Mouse (Mus musculus) monocyte, adult 2 months (primary cell): ENCODE data around the gene Dgcr6.

Experiments
- DNase-seq, 2 experiments: peaks; one replicate each; pipeline ENCODE4 v3.0.0; 2022; ENCODE audit warnings: low spot score in 2 of 2, low read depth in 1 of 2

Gene Dgcr6

DNA sequence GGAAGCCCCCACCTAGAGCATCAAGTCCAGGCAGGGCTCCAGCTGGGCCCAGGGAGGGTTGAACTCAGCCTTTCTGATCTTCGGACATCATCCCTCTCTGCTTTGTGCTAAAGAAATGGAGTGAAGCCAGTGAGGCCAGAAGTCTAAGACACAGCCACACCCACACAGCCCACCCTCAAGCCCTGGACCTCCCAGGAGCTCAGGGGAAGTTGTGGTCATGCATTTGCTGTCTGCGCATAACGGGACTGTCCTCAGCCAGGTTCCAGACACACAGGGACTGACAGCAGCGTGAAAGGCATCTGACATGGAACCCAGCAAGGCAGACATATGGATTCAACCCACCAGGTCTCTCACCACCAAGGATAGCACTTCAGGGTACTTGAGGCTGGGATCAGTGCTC lies 63.8 kb downstream of the Dgcr6 start:
- no peak for DNase-seq

DNA sequence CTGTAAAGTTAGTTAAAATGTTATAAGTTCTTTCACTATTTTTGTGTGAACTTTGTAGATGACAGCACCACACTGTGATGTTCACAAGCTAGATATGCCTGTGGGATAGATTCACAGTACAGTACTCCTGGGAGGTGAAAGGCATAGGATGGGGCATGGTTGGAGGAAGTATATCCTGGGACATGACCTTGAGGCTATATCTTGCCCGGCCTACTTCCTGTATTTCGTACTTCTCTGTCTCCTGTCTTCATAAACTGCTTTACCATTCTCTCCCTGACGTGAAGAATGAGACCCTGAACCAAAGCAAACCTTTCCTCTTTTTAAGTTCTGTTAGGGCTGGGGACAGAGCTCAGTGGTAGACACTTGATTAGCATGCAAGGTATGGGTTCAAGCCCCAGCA lies 65.6 kb downstream of the Dgcr6 start:
- no peak for DNase-seq

DNA sequence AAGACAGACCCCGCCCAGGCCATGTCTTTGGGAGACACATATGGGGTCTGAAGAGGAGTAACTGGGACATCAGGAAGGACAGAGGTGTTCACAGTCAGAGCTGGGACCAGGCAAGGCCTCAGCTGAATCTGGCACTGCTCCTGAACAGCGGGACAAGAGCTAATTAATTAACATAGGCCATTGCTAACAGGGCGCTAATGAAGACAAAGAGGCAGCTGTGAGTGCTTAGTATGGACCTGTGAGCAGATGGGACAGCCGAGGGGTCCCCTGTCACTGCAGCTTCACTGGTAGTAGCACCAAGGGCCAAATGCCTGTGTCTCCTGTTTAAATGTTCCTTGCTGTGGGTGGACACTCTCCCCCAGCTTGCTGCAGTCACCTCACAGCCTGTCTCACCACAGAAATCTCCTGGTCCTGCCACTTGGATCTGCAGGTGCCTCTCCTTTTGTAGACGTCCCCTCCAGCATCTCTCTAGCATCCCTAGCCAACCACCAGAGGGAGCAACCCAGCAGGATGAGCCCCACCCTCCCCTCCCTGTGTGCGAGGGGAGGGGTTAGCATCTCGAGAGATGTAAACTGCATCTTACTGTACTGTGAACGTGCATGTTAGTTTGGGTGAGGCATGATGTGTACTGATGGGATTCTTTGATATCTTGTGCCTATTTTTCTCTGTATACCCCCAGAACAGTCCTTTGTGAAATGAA lies 66.5 kb downstream of the Dgcr6 start:
- no peak for DNase-seq
